Mouse (Mus musculus) right cerebral cortex, postnatal 25 days (tissue): ENCODE data around the gene Rho.

Source experiments
- DNase-seq: peaks from one replicate; pipeline ENCODE4 v3.0.0; 2022

Rho gene

GRCm38 (mm10) chr6:115983306-115984038 is 51.9 kb downstream of the Rho start:
- DNase-seq: no peak

- DNase-seq: no peak
Measured at GRCm38 (mm10) chr6:115984580-115984979, 53.0 kb downstream of the Rho start.

- DNase-seq: no peak
Measured at GRCm38 (mm10) chr6:115985622-115986021, 54.1 kb downstream of the Rho start.

- DNase-seq: no peak
Measured at GRCm38 (mm10) chr6:115986472-115987095, 55.0 kb downstream of the Rho start.

- DNase-seq: no peak
Measured at GRCm38 (mm10) chr6:115987096-115987747, 55.7 kb downstream of the Rho start.

GRCm38 (mm10) chr6:115989032-115989431 is 57.5 kb downstream of the Rho start:
- DNase-seq: no peak

- peak; percentile 69 for DNase-seq
Measured at GRCm38 (mm10) chr6:115989607-115990006, 58.1 kb downstream of the Rho start.
